Mouse (Mus musculus) adrenal gland, adult 10 weeks (tissue): ENCODE results near the gene Map1b. TPM values are rescaled to one million over a fixed set of nuclear protein-coding genes. Genes with fewer than 3 reads are reported as not detected.

Experiments used
- polyA plus RNA-seq: library from polyadenylated mRNA; stranded (reverse); fragments of 350-450 nt; fragmentation: Illumina TruSeq; extraction: RNeasy Lipid Tissue Mini Kit (QIAGEN cat#74804); gene quantifications from one replicate; pipeline ENCODE4 v1.2.3, GENCODE M21; 2014; ENCODE audit warnings: low read depth, low replicate concordance

Gene Map1b
- 61.6 TPM for polyA plus RNA-seq

GRCm38 (mm10) chr13:99516448-99516881, at the start of gene Map1b:
Map1b (minus strand) TSS chr13:99516540.

Other genes with a start within 250 kb of the Map1b start
- gene Ptcd2, start 171.8 kb downstream of the Map1b start, polyA plus RNA-seq: 90.5 TPM
- 100 TPM for gene Mrps27, start 171.8 kb downstream of the Map1b start, polyA plus RNA-seq